Mouse (Mus musculus) heart, embryonic 14.5 days (tissue): Measurements from ENCODE around the gene Podxl2. TPM values are rescaled to one million over a fixed set of nuclear protein-coding genes. Genes with fewer than 3 reads are reported as not detected.
A peak's percentile ranks its signal among the peaks of the same experiment; 100 is the strongest.

Experiments used
- ATAC-seq: fragments of 200-750 bp; cut with Nextera tagmentation; 2 replicates; pipeline ENCODE4 v1.8.0; 2017; ENCODE audit warnings: low read depth, moderate TSS enrichment; ENCODE audit not compliant: insufficient number of reproducible peaks, insufficient read depth, low FRiP score
- H3K27ac ChIP-seq, 2 experiments: fragments of 200-500 bp in 1 of 2; fragments of 300-500 bp in 1 of 2; sonication (generic) in 1 of 2; replicated peaks in 1 of 2; 2 replicates each; pipeline ENCODE4 v1.5.1; 2012 to 2014; ENCODE audit warnings: low read depth in 2 of 2, low read length in 2 of 2, control low read depth in 1 of 2, mild to moderate bottlenecking in 1 of 2, mixed read lengths in 1 of 2; ENCODE audit not compliant: control insufficient read depth in 1 of 2, insufficient read depth in 1 of 2
- H3K27me3 ChIP-seq: fragments of 300-500 bp; sonication (generic); 2 replicates; pipeline ENCODE4 v1.6.1; 2014; ENCODE audit warnings: mild to moderate bottlenecking, low read length, control low read depth; ENCODE audit not compliant: control insufficient read depth, insufficient read depth
- H3K36me3 ChIP-seq: fragments of 300-500 bp; sonication (generic); 2 replicates; pipeline ENCODE4 v1.6.1; 2014; ENCODE audit warnings: mild to moderate bottlenecking, control low read depth, low read length, mixed read lengths; ENCODE audit not compliant: control insufficient read depth, insufficient read depth
- H3K4me1 ChIP-seq, 2 experiments: fragments of 200-500 bp in 1 of 2; fragments of 300-500 bp in 1 of 2; sonication (generic) in 1 of 2; 2 replicates each; pipeline ENCODE4 v1.6.1; 2012 to 2014; ENCODE audit warnings: low read length in 2 of 2, control low read depth in 1 of 2, mixed read lengths in 1 of 2; ENCODE audit not compliant: control insufficient read depth in 2 of 2, insufficient read depth in 2 of 2
- H3K4me2 ChIP-seq: fragments of 300-500 bp; sonication (generic); 2 replicates; pipeline ENCODE4 v1.6.1; 2014; ENCODE audit warnings: mild to moderate bottlenecking, low read length
- H3K4me3 ChIP-seq, 2 experiments: fragments of 200-500 bp in 1 of 2; fragments of 300-500 bp in 1 of 2; sonication (generic) in 1 of 2; 2 replicates each; pipeline ENCODE4 v1.5.1; 2012 to 2014; ENCODE audit warnings: low read length in 2 of 2, mild to moderate bottlenecking in 2 of 2, control low read depth in 1 of 2, low read depth in 1 of 2, moderate library complexity in 1 of 2; ENCODE audit not compliant: control insufficient read depth in 1 of 2, insufficient read depth in 1 of 2
- H3K9ac ChIP-seq: fragments of 300-500 bp; sonication (generic); 2 replicates; pipeline ENCODE4 v1.6.1; 2014; ENCODE audit warnings: mild to moderate bottlenecking, low read length
- H3K9me3 ChIP-seq: fragments of 300-500 bp; sonication (generic); 2 replicates; pipeline ENCODE4 v1.6.1; 2016; ENCODE audit warnings: low read length, control low read depth; ENCODE audit not compliant: control insufficient read depth
- WGBS: fragments of 180-500 bp; shearing (Covaris S2); extraction: QIAGEN DNeasy Blood & Tissue Kit; methylation state at CpG from one replicate; pipeline ENCODE4 v1.1.7; 2014; 5-methylcytosine and 5-hydroxymethylcytosine counted together
- polyA plus RNA-seq: library from polyadenylated mRNA; unstranded; fragments of >200 nt; fragmentation: Nextera tagmentation; extraction: Ambion mirVana; gene quantifications from 2 replicates; pipeline ENCODE4 v1.2.1, GENCODE M21; 2014

The Podxl2 gene
- polyA plus RNA-seq, 1 experiment from 2014 or later, result 51.6 TPM

DNA sequence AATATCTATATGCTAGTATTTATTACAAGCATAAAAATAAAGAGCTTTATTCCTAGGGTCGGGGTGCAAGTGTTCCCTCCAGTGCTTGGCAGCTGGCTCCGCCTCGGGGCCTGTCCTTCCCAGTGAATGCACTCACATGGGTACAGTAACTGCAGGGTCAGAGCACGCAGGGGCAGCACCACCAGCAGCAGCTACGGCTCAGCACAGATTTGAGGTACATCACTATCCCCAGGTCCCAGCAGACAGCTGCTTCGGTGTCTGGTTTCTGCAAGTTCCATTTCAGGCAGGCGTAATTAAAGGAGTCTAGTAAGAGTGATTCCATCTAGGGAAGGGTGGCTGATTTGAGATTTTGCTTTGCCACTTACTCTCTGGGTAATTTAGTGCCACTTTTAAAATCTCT, 16.5 kb downstream of the Podxl2 start:
- WGBS, result 46% methylated on average over 7 of the region's 7 CpGs

DNA sequence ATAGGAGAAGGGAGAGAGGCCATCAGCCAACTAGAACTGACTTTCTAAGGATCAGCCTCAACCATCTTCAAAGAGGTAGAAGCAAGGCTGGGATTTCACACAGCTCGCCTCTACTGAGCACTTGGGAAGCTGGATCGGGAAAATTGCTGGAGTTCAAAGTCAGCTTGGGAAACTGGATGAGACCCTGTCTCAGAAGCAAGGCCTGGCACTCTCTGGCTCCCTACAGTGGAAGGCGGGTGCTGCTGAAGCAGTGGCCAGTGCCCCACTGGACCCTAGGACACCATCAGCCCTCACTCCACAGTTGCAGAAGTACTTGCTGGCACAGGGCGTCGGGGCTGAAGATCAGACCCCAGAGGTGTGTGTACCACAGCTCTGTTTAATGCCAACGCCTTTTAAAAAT, 17.0 kb downstream of the Podxl2 start:
- Histone ChIP-seq H3K4me2 (no peak overlapping the region; the same call in none of the 2 replicates), H3K4me1 (peaks cover 11 to 26% of the 10 kb centered on the region in 2 experiments), H3K36me3 (peaks cover 2% of the 10 kb centered on the region; the same call in 1 of the 2 replicates), H3K9me3 (0 out of 2 replicates have a peak, but pooled peaks cover 3% of the 10 kb centered on the region), H3K27me3 (no peaks in the 10 kb centered on the region), H3K4me3 (no peak overlapping the region), H3K27ac (peak overlapping the region; percentile 91 to 95), H3K9ac (peak overlapping the region; percentile 35)
- 54% methylated on average over 6 of the region's 6 CpGs for WGBS
- no peak for ATAC-seq

More for the DNA sequence above, 16.5 kb downstream of the Podxl2 start:
- no peak for ATAC-seq
- Histone ChIP-seq H3K4me2 (no peak overlapping the region), H3K27me3 (no peaks in the 10 kb centered on the region), H3K9me3 (0 out of 2 replicates have a peak, but pooled peaks cover 3% of the 10 kb centered on the region), H3K9ac (peak overlapping the region; percentile 21; the same call in 1 of the 2 replicates), H3K27ac (peak overlapping the region; percentile 17 to 91; a peak in 3 of 4 replicates), H3K36me3 (peaks cover 6% of the 10 kb centered on the region; the same call in 1 of the 2 replicates), H3K4me3 (no peak overlapping the region), H3K4me1 (peaks cover 11 to 22% of the 10 kb centered on the region in 2 experiments)

DNA sequence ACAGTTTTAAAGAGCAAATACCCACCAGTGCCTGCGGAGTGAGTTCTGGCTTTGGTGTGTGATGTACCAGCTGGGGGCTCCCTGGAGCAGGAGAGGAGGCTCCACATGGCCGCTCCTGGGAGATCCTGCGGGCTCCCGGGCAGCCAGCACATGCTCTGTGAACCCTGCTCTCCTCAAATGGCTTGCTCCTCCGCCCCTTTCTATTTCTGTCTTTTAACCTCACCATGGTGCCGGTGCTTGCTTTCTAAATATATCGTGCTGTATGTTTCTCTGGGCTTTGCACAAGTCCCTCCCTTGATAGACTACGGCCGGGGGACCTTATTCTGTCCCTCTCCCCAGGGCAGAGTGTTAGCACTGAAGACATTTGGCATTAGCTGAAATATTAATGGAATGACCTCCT, 17.6 kb downstream of the Podxl2 start:
- Histone ChIP-seq H3K9ac (peak overlapping the region; percentile 35), H3K4me1 (peaks cover 11 to 27% of the 10 kb centered on the region in 2 experiments), H3K9me3 (0 out of 2 replicates have a peak, but pooled peaks cover 3% of the 10 kb centered on the region), H3K27me3 (no peaks in the 10 kb centered on the region), H3K4me2 (peak overlapping the region; percentile 21), H3K27ac (peak overlapping the region; percentile 91 to 95), H3K4me3 (no peak overlapping the region), H3K36me3 (no peaks in the 10 kb centered on the region)
- ATAC-seq, result peak; percentile 77
- WGBS, result 5% methylated on average over 9 of the region's 9 CpGs

DNA sequence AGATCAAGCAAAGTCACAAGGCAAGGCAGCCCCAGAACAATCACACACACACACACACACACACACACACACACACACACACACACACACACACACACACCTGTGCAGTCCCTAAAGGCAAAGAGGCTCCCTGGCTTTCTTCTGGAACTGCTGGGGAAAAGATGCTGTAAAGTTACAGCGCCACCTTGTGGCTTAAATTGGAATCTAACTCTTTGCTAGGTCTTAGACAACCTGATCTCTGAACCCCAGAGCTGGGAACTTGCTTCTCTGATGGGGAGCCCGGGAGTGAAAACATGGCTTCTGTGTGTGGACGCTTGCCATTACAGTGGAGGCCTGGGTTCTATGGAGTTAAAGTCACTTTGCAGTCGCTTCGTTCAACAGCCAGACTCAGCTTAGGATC, 19.2 kb downstream of the Podxl2 start:
- no peak for ATAC-seq
- H3K27ac ChIP-seq, result no peak overlapping the region
- 0 out of 2 replicates have a peak, but pooled peaks cover 3% of the 10 kb centered on the region for H3K9me3 ChIP-seq
- WGBS, result 18% methylated on average over 5 of the region's 5 CpGs
- H3K4me2 ChIP-seq, result no peak overlapping the region
- no peaks in the 10 kb centered on the region for H3K36me3 ChIP-seq
- H3K9ac ChIP-seq, result no peak overlapping the region
- H3K4me1 ChIP-seq, result peaks cover 11 to 27% of the 10 kb centered on the region in 2 experiments
- H3K4me3 ChIP-seq, result no peak overlapping the region
- H3K27me3 ChIP-seq, result no peaks in the 10 kb centered on the region

DNA sequence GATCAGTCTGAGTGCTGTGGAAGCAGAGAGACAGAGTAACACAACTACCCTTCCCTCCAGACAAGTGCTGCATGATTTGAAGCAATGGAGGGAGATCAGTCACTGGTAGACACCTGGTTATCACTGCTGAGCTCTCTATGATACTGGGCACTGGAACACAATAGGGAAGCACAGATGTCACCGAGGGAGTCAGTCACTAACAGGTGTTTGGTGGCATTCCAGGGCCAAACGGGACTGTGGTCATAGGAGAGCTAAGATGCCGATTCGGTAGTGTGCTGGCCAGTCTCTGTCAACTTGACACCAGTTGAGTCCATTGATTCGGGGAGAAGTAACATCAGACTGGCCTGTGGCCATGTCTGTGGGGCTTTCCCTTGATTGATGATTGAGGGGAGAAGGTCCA, 20.3 kb downstream of the Podxl2 start:
- Histone ChIP-seq H3K27ac (no peak overlapping the region), H3K36me3 (no peaks in the 10 kb centered on the region), H3K4me3 (no peak overlapping the region), H3K9ac (no peak overlapping the region), H3K4me2 (no peak overlapping the region), H3K9me3 (0 out of 2 replicates have a peak, but pooled peaks cover 3% of the 10 kb centered on the region), H3K4me1 (peaks cover 11 to 27% of the 10 kb centered on the region in 2 experiments), H3K27me3 (no peaks in the 10 kb centered on the region)
- no peak for ATAC-seq
- whole genome bisulfite sequencing, result 70% methylated on average over 5 of the region's 5 CpGs

DNA sequence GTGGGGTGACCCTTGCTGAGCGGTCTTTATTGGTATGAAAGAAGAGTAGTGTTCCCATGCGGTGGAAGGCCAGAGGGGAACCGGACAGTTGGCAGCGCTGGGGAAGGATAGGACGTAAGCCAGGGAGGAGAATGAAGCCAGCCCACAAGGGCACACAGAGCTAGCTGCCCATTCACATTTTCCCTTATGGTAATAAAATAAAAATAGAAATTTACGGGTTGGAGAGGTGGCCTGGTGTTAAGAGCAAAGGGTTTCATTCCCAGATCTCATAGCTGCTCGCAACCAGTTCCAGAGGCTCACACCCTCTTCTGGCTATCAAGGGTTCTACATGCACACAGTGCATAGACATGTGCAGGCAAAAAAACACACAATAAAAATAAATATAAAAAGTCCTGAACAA, 24.8 kb downstream of the Podxl2 start:
- Histone ChIP-seq H3K27me3 (no peaks in the 10 kb centered on the region), H3K4me3 (no peak overlapping the region), H3K4me2 (no peak overlapping the region), H3K27ac (no peak overlapping the region), H3K9ac (no peak overlapping the region), H3K36me3 (no peaks in the 10 kb centered on the region), H3K9me3 (0 out of 2 replicates have a peak, but pooled peaks cover 3% of the 10 kb centered on the region), H3K4me1 (0 out of 4 replicates have a peak, but pooled peaks cover 0 to 4% of the 10 kb centered on the region in 2 experiments)
- no peak for ATAC-seq
- WGBS, result 77% methylated on average over 7 of the region's 7 CpGs

DNA sequence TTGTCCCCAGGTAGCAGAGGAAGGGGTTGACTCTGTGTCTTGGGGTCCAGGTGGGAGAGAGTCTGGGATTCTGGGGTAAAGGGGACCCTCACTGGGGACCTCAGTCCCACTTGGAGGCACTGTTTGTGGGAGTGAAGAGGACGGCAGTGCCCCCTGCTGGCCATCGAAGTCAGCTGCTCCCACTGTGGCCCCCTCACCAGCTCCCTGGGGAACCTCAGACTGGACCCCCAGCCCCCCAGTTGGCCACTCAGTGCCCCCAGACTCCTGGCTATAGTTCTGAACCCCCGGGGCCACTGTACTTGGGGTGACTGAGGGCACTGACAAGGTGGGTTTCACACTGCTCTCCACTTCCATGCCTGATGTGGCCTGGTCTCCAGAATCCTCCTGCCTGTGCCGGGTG, 25.6 kb downstream of the Podxl2 start:
- H3K4me1 ChIP-seq, result 0 out of 4 replicates have a peak, but pooled peaks cover 0 to 4% of the 10 kb centered on the region in 2 experiments
- 50% methylated on average over 4 of the region's 4 CpGs for WGBS
- no peak overlapping the region for H3K27ac ChIP-seq
- H3K36me3 ChIP-seq, result no peaks in the 10 kb centered on the region
- H3K4me2 ChIP-seq, result no peak overlapping the region
- H3K9me3 ChIP-seq, result 0 out of 2 replicates have a peak, but pooled peaks cover 3% of the 10 kb centered on the region
- no peak overlapping the region for H3K4me3 ChIP-seq
- no peak overlapping the region for H3K9ac ChIP-seq
- H3K27me3 ChIP-seq, result no peaks in the 10 kb centered on the region
- ATAC-seq, result no peak

DNA sequence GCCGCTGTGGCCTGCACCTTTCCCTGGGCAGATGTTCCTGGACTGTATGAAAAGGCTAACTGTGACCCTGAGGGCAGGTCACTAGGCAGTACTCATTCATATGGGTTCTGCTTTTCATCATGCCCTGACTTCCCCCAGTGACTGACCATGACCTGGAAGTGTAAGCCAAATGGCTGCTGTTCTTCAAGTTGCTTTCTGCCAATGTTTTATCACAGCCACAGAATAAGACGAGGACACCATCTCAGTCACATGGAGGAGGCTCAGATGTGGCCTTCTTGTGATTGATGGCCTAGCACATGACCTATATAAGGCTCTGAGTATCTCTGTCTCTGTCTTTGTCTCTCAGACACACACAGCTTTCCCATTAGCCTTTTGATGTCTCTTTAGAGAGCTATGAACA, 27.3 kb downstream of the Podxl2 start:
- 0 out of 2 replicates have a peak, but pooled peaks cover 3% of the 10 kb centered on the region for H3K9me3 ChIP-seq
- H3K36me3 ChIP-seq, result no peaks in the 10 kb centered on the region
- H3K27me3 ChIP-seq, result no peaks in the 10 kb centered on the region
- no peak for ATAC-seq
- peaks cover 6 to 11% of the 10 kb centered on the region in 2 experiments; a peak in 3 of 4 replicates for H3K4me1 ChIP-seq
- WGBS, result 55% methylated on average over 2 of the region's 2 CpGs
- no peak overlapping the region for H3K4me3 ChIP-seq
- H3K9ac ChIP-seq, result no peak overlapping the region
- no peak overlapping the region for H3K27ac ChIP-seq
- H3K4me2 ChIP-seq, result no peak overlapping the region
